Mouse (Mus musculus): Measurements from ENCODE around the gene Bmi1.

- TF ChIP-seq CTCF (IDR thresholded peaks at IDR 0.05; ENCODE audit: extremely low read depth, insufficient read depth, low read length) (no peak), POLR2A (IDR thresholded peaks at IDR 0.05; ENCODE audit: extremely low read depth, insufficient read depth, low read length) (no peak)
Observed at GRCm38 (mm10) chr2:18688286-18688685, 11.5 kb downstream of the Bmi1 start.

Measured in cortical plate, adult 2 months (tissue).